ENCODE assay signal across 8 mouse cellular contexts in the genomic region with DNA sequence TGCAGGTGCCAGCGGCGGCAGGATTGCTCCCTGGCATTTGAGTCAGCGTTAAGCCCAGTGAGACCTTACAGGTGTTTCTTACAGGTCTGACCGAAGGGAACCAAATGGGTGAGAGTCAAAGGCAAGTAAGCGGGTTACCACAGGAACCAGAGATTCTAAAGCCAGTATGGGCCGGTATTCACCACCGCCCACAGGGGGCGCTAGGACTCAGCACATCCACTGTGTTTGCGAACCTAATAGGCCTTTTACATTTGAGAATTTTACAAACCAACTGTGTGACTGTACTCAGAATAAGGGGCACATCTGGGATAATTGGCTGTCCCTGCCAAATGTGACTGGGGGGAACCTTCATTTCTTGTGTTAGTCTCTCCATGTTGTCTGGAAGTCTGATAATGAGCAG. TPM values are rescaled to one million over a fixed set of nuclear protein-coding genes. Genes with fewer than 3 reads are reported as not detected.
A peak's percentile ranks its signal among the peaks of the same experiment; 100 is the strongest.
DNase-seq lines count a peak whose midpoint lies in the region; ATAC-seq and TF ChIP-seq lines count a peak whose summit lies in the region.

No protein-coding gene starts in this region.

- H3ac ChIP-seq in C2C12 (ENCODE audit: control insufficient read depth, insufficient read length, low read depth) = no peak overlapping the region

- H3K4me3 ChIP-seq in hindbrain, embryonic 14.5 days (replicated peaks; ENCODE audit: low read length) = no peak overlapping the region
- no peak overlapping the region for H3K4me3 ChIP-seq in hindbrain, embryonic 16.5 days (ENCODE audit: low read length)
- no peak overlapping the region for H3K4me3 ChIP-seq in C2C12 (ENCODE audit: insufficient read depth, poor library complexity, severe bottlenecking)

- no peak overlapping the region for H3K9ac ChIP-seq in hindbrain, embryonic 14.5 days
- no peak overlapping the region for H3K9ac ChIP-seq in hindbrain, embryonic 16.5 days (ENCODE audit: low read depth, low read length)

- ATAC-seq in hindbrain, embryonic 14.5 days (ENCODE audit: low FRiP score) = no peak
- no peak for ATAC-seq in hindbrain, embryonic 16.5 days
- ATAC-seq in activated CD4-positive, CD25-positive, alpha-beta regulatory T cell, adult 4 months = no peak

- no peak overlapping the region for H3K4me2 ChIP-seq in hindbrain, embryonic 14.5 days (replicated peaks)
- no peak overlapping the region for H3K4me2 ChIP-seq in hindbrain, embryonic 16.5 days (ENCODE audit: low read length)

- peak; percentile 70 for DNase-seq in hindbrain, embryonic 14.5 days (ENCODE audit: low spot score)
- DNase-seq in R1 (ENCODE audit: low read depth, low spot score) = peak; percentile 86
- DNase-seq in embryo, embryonic 11 days = peak; percentile 82
- peak; percentile 32 for DNase-seq in layer of hippocampus, adult 9-11 months
- peak; percentile 55 for DNase-seq in naive thymus-derived CD4-positive, alpha-beta T cell, adult 2 months (ENCODE audit: low read depth)

- H3K36me3 ChIP-seq in hindbrain, embryonic 14.5 days (replicated peaks; ENCODE audit: control insufficient read depth, insufficient read depth) = no peaks in the 10 kb centered on the region
- no peaks in the 10 kb centered on the region for H3K36me3 ChIP-seq in hindbrain, embryonic 16.5 days (ENCODE audit: control insufficient read depth, insufficient read depth, low read length)
- H3K36me3 ChIP-seq in C2C12 (ENCODE audit: control insufficient read depth, insufficient read depth) = no peaks in the 10 kb centered on the region

- H3K79me2 ChIP-seq in C2C12 (ENCODE audit: control insufficient read depth, insufficient read depth) = no peaks in the 10 kb centered on the region

- peak; percentile 47 for TF ChIP-seq CTCF in C2C12 (IDR thresholded peaks at IDR 0.05; ENCODE audit: control insufficient read depth, insufficient read depth, insufficient read length)

- no peaks in the 10 kb centered on the region for H3K27me3 ChIP-seq in hindbrain, embryonic 14.5 days (ENCODE audit: control insufficient read depth, insufficient read depth, low read length)
- H3K27me3 ChIP-seq in hindbrain, embryonic 16.5 days (replicated peaks; ENCODE audit: control insufficient read depth, insufficient read depth, low read length) = no peaks in the 10 kb centered on the region
- H3K27me3 ChIP-seq in C2C12 (ENCODE audit: control insufficient read depth, insufficient read depth, insufficient read length) = peaks cover 49% of the 10 kb centered on the region

- H3K79me3 ChIP-seq in C2C12 (ENCODE audit: low read depth) = no peaks in the 10 kb centered on the region

- H3K27ac ChIP-seq in hindbrain, embryonic 14.5 days = no peak overlapping the region
- no peak overlapping the region for H3K27ac ChIP-seq in hindbrain, embryonic 16.5 days (ENCODE audit: low read depth, low read length)

- WGBS in hindbrain, embryonic 14.5 days = 13% methylated on average over 9 of the region's 9 CpGs
- WGBS in hindbrain, embryonic 16.5 days = 21% methylated on average over 9 of the region's 9 CpGs

- 0 out of 2 replicates have a peak, but pooled peaks cover 3% of the 10 kb centered on the region for H3K4me1 ChIP-seq in hindbrain, embryonic 14.5 days (replicated peaks; ENCODE audit: control insufficient read depth, insufficient read depth, low read length)
- H3K4me1 ChIP-seq in hindbrain, embryonic 16.5 days (ENCODE audit: control insufficient read depth, insufficient read depth, low read depth, low read length) = no peaks in the 10 kb centered on the region

- H3K9me3 ChIP-seq in hindbrain, embryonic 14.5 days (ENCODE audit: control insufficient read depth, low read length) = no peaks in the 10 kb centered on the region
- no peaks in the 10 kb centered on the region for H3K9me3 ChIP-seq in hindbrain, embryonic 16.5 days (ENCODE audit: control insufficient read depth, low read length)

TF ChIP-seq in C2C12, 6 proteins besides CTCF, POLR2A, EP300 and RAD21:
- TF ChIP-seq USF1 (IDR thresholded peaks at IDR 0.05; ENCODE audit: low read depth) (no peak), MYOD1 (IDR thresholded peaks at IDR 0.05; ENCODE audit: control insufficient read depth, insufficient read length, low read depth) (no peak), CEBPB (IDR thresholded peaks at IDR 0.05; ENCODE audit: low read depth) (no peak), FOSL1 (IDR thresholded peaks at IDR 0.05; ENCODE audit: insufficient read depth, low read length, poor library complexity, severe bottlenecking) (no peak), MYOG (IDR thresholded peaks at IDR 0.05; ENCODE audit: control insufficient read depth, extremely low read depth, insufficient read length) (no peak), MAX (IDR thresholded peaks at IDR 0.05) (no peak)

RNA-seq across cellular contexts. Expression of a gene that starts 54.1 kb away (rescaled TPM):
- polyA plus RNA-seq in hindbrain, embryonic 14.5 days (2014; fragmentation: Nextera tagmentation; extraction: Ambion mirVana) = 19.8 and 20.0 TPM in 2 replicates
- polyA plus RNA-seq in hindbrain, embryonic 16.5 days (2015; fragmentation: Nextera tagmentation; extraction: Ambion mirVana) = 25.0 and 25.2 TPM in 2 replicates
- 0.07 TPM for polyA plus RNA-seq in C2C12 (2012; fragmentation: generic; extraction: Trizol)
- under 1 TPM in 1 of 2 experiments, not detected in 1; 0.10 TPM for polyA plus RNA-seq in activated CD4-positive, CD25-positive, alpha-beta regulatory T cell, adult 4 months (2017; shearing (Covaris generic))

RNA-seq across cellular contexts. Expression of a gene that starts 59.2 kb away (rescaled TPM):
- polyA plus RNA-seq in hindbrain, embryonic 14.5 days (2014; fragmentation: Nextera tagmentation; extraction: Ambion mirVana) = 29.2 and 32.6 TPM in 2 replicates
- 36.3 and 41.1 TPM in 2 replicates for polyA plus RNA-seq in hindbrain, embryonic 16.5 days (2015; fragmentation: Nextera tagmentation; extraction: Ambion mirVana)
- 49.4 TPM for polyA plus RNA-seq in C2C12 (2012; fragmentation: generic; extraction: Trizol)
- polyA plus RNA-seq in activated CD4-positive, CD25-positive, alpha-beta regulatory T cell, adult 4 months (2017; shearing (Covaris generic)) = 10 to 100 TPM; 27.4 to 30.5 TPM

Comparison
In these comparisons a context has a peak if more than half of its experiments do, and no peak if none do; other contexts are left out.
1. DNase-seq: peak in every context shown above with its lines; median percentile 86 in R1; 82 in embryo, embryonic 11 days; 70 in hindbrain, embryonic 14.5 days; 55 in naive thymus-derived CD4-positive, alpha-beta T cell, adult 2 months; 32 in layer of hippocampus, adult 9-11 months.
2. RNA of a gene that starts 54.1 kb away (polyA plus RNA-seq): 25.0 to 25.2 TPM in hindbrain, embryonic 16.5 days and 19.8 to 20.0 TPM in hindbrain, embryonic 14.5 days; 0.10 TPM in activated CD4-positive, CD25-positive, alpha-beta regulatory T cell, adult 4 months and 0.07 TPM in C2C12 (single experiment); every median in the first group is over 10 times any median in the second.